Mouse (Mus musculus) ES-Bruce4 (cell line): ENCODE measurements around the gene Zrsr2. TPM values are rescaled to one million over a fixed set of nuclear protein-coding genes. Genes with fewer than 3 reads are reported as not detected.

Experiments used
- H3K27ac ChIP-seq: 2 replicates; pipeline ENCODE4 v1.5.1; 2012; ENCODE audit warnings: low read length, inconsistent platforms; ENCODE audit not compliant: insufficient read depth
- H3K27me3 ChIP-seq: 2 replicates; pipeline ENCODE4 v1.6.1; 2012; ENCODE audit warnings: mild to moderate bottlenecking, low read length, inconsistent platforms; ENCODE audit not compliant: control insufficient read depth, poor library complexity, insufficient read depth, severe bottlenecking
- H3K36me3 ChIP-seq: 2 replicates; pipeline ENCODE4 v1.6.1; 2012; ENCODE audit warnings: inconsistent platforms, mild to moderate bottlenecking, low read length, moderate library complexity; ENCODE audit not compliant: control insufficient read depth, poor library complexity, insufficient read depth, severe bottlenecking
- H3K4me1 ChIP-seq: one replicate; pipeline ENCODE4 v1.8.1; 2011; ENCODE audit warnings: low read length; ENCODE audit not compliant: control insufficient read depth, insufficient read depth
- H3K4me3 ChIP-seq: 2 replicates; pipeline ENCODE4 v1.5.1; 2011; ENCODE audit warnings: low read depth, mild to moderate bottlenecking, low read length
- H3K9ac ChIP-seq: 2 replicates; pipeline ENCODE4 v1.6.1; 2012; ENCODE audit warnings: low read depth, mild to moderate bottlenecking, inconsistent platforms; ENCODE audit not compliant: poor library complexity, severe bottlenecking
- H3K9me3 ChIP-seq: replicated peaks from 2 replicates; pipeline ENCODE4 v1.6.1; 2012; ENCODE audit warnings: mild to moderate bottlenecking, low read length, inconsistent platforms; ENCODE audit not compliant: control insufficient read depth, poor library complexity, insufficient read depth, severe bottlenecking
- CTCF ChIP-seq: IDR thresholded peaks from one replicate; pipeline ENCODE4 v1.8.1; 2011; ENCODE audit warnings: low read depth, low read length
- EP300 ChIP-seq: IDR thresholded peaks from 2 replicates; pipeline ENCODE4 v1.6.1; 2011; ENCODE audit warnings: low read depth, low read length; ENCODE audit not compliant: insufficient read depth
- POLR2A ChIP-seq: IDR thresholded peaks from one replicate; pipeline ENCODE4 v1.8.1; 2011; ENCODE audit warnings: low read length; ENCODE audit not compliant: insufficient read depth
- polyA plus RNA-seq: library from polyadenylated mRNA; stranded (reverse); fragments of >200 nt; gene quantifications from 2 replicates; pipeline ENCODE4 v1.2.4, GENCODE M21; 2011; ENCODE audit warnings: low read depth; ENCODE audit not compliant: missing spikeins, insufficient read depth, insufficient read length

Gene Zrsr2
- polyA plus RNA-seq, 1 experiment = 71.4 TPM

DNA sequence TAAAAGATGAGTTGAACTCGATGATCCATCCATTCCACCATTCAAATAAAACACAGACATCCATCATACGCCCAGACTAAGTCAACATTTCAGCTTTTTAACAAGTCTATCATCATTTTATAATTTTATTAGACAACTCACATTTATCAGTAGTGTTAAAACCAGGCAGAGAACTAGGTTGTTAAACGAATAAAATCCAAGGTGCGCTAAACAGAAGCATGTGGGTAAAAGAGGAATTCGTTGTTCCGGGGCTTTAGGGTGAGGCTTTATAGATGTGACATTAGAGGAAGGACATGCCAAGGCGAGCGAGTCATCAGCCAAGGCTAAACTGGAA lies 50.5 kb downstream of the Zrsr2 start:
- peak overlapping the region; percentile 57; the same call in 1 of the 2 replicates for H3K27ac ChIP-seq
- no peaks in the 10 kb centered on the region for H3K27me3 ChIP-seq
- TF ChIP-seq CTCF = no peak
- TF ChIP-seq EP300 = no peak
- no peak for TF ChIP-seq POLR2A
- H3K9ac ChIP-seq = peak overlapping the region; percentile 80
- no peaks in the 10 kb centered on the region for H3K36me3 ChIP-seq
- H3K9me3 ChIP-seq = no peaks in the 10 kb centered on the region
- H3K4me1 ChIP-seq = no peaks in the 10 kb centered on the region
- H3K4me3 ChIP-seq = peak overlapping the region; percentile 97

DNA sequence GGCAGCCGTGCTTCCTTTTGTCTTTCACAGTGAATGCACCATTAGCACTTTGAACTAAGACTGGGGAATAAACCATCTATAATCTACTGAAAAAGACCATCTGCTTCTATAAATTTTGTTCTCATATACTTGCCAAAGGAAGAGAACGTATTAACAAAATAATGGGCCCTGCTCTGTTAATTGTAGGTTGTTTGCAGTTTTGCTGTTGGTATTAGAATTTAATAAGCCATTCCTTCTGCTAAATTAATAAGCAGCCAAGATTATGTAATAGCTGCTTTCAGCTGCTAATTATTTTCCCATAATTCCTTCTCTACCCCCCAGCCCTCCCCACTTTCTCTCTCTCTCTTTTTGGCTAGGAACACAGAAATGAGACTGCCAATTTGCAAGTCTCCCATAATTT lies 51.6 kb downstream of the Zrsr2 start:
- H3K4me3 ChIP-seq = no peak overlapping the region
- H3K9ac ChIP-seq = no peak overlapping the region
- no peaks in the 10 kb centered on the region for H3K27me3 ChIP-seq
- H3K36me3 ChIP-seq = no peaks in the 10 kb centered on the region
- no peaks in the 10 kb centered on the region for H3K4me1 ChIP-seq
- H3K9me3 ChIP-seq = no peaks in the 10 kb centered on the region
- TF ChIP-seq POLR2A (no peak), CTCF (no peak), EP300 (no peak)
- no peak overlapping the region for H3K27ac ChIP-seq

DNA sequence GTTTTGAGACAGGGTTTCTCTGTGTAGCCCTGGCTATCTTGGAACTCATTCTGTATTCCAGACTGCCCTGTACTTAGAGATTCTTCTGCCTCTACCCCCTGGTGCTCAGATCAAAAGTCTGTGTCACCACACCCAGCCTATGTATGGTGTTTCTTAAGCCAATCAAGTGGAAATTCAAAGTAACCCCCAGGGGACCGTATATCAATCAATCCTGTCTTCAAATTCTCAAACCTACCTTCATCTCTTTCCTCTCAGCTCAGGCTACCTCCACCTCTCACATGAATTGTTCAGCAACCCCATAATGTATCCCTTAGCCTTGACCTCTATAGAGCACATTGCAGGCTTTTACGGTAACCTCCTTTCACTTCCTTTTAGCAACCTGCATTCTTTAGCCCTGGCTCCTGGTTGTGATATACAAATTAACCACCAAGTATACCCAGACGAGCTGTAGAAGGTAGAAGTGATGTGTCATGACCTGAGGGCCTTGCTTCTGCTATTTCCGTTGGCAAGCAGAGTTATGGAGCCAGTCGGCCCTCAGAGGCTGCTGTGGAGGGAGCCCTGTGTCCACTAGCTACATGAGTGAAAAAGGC lies 58.9 kb downstream of the Zrsr2 start:
- Histone ChIP-seq H3K9me3 (no peaks in the 10 kb centered on the region), H3K27ac (no peak overlapping the region), H3K36me3 (no peaks in the 10 kb centered on the region), H3K4me3 (no peak overlapping the region), H3K9ac (no peak overlapping the region), H3K4me1 (no peaks in the 10 kb centered on the region), H3K27me3 (no peaks in the 10 kb centered on the region)
- TF ChIP-seq EP300 = no peak
- no peak for TF ChIP-seq POLR2A
- no peak for TF ChIP-seq CTCF

DNA sequence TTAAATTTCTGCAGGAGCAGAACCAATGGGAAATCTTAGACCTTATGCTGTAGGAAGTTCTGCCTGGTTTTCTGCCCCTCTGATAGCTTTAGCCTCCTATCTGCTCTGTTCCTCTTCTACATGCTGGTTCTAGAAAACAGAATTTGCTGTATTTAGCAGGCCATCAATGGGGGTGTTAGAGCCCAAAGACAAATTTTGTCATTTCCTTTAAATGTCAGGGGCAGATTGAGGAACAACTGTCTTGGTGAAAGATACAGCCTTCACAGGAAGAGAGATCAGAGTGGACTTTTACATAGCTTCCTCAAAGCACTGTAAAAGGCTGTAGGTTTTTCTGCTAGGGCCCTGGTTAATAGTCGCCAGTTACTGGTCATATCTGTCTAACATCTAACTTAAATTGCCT lies 61.1 kb downstream of the Zrsr2 start:
- Histone ChIP-seq H3K9ac (no peak overlapping the region), H3K4me1 (no peaks in the 10 kb centered on the region), H3K4me3 (no peak overlapping the region), H3K27me3 (no peaks in the 10 kb centered on the region), H3K9me3 (no peaks in the 10 kb centered on the region), H3K27ac (no peak overlapping the region), H3K36me3 (no peaks in the 10 kb centered on the region)
- TF ChIP-seq CTCF (no peak), POLR2A (no peak), EP300 (no peak)

DNA sequence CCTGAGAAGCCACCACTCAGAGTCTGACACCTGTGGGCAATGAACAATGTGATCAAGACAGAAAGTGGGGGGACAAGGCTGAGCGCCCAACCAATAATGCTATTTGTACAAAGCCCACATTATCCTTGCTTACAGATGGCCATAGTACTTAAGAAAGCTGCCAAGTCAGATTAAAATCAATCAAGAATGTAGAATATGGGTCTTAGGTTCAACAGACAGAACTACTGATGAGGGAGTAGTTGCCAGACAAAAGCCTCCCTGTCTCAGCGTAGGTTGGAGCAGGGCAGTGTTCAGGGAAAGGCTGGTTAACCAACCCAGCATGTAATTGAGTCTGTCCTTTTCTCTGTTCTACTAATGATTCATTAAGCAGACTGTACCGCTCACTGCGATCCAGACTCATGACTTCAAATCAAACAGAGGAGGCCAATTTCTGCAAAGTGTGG lies 72.9 kb downstream of the Zrsr2 start:
- Histone ChIP-seq H3K27ac (no peak overlapping the region), H3K9me3 (no peaks in the 10 kb centered on the region), H3K4me3 (no peak overlapping the region), H3K27me3 (no peaks in the 10 kb centered on the region), H3K4me1 (no peaks in the 10 kb centered on the region), H3K9ac (no peak overlapping the region), H3K36me3 (no peaks in the 10 kb centered on the region)
- TF ChIP-seq CTCF (no peak), EP300 (no peak), POLR2A (no peak)

Other genes starting within 250 kb of the Zrsr2 start
- not detected in 2 replicates for gene Rnf138rt1, start 197.3 kb downstream of the Zrsr2 start, polyA plus RNA-seq
- gene Ap1s2, start 49.6 kb downstream of the Zrsr2 start, polyA plus RNA-seq = 27.1 and 27.6 TPM in 2 replicates
- gene Car5b, start 69.3 kb upstream of the Zrsr2 start, polyA plus RNA-seq = 4.0 and 4.5 TPM in 2 replicates
- 26.2 and 26.4 TPM in 2 replicates for gene Siah1b, start 117.8 kb upstream of the Zrsr2 start, polyA plus RNA-seq
- gene Cltrn, start 130.2 kb upstream of the Zrsr2 start, polyA plus RNA-seq = not detected in 2 replicates
- not detected in 2 replicates for gene Ace2, start 180.7 kb upstream of the Zrsr2 start, polyA plus RNA-seq